Mouse (Mus musculus) ES-E14 (cell line): ENCODE data around the gene Cdc14a. TPM values are rescaled to one million over a fixed set of nuclear protein-coding genes. Genes with fewer than 3 reads are reported as not detected.

Experiments
- DNase-seq: peaks from one replicate; pipeline ENCODE4 v3.0.0-alpha.2; 2013; ENCODE audit warnings: low read depth, low spot score
- H3K27ac ChIP-seq: 2 replicates; pipeline ENCODE4 v1.5.1; 2012; ENCODE audit warnings: low read depth, mild to moderate bottlenecking, low read length, moderate library complexity, mixed read lengths; ENCODE audit not compliant: poor library complexity, insufficient read depth, severe bottlenecking
- H3K36me3 ChIP-seq: 2 replicates; pipeline ENCODE4 v1.6.1; 2012; ENCODE audit warnings: mild to moderate bottlenecking, low read length, moderate library complexity, mixed read lengths; ENCODE audit not compliant: control insufficient read depth, poor library complexity, insufficient read depth, severe bottlenecking
- H3K4me1 ChIP-seq, 2 experiments: fragments of 150-350 bp in 1 of 2; sonication (generic) in 1 of 2; 2 replicates each; pipeline ENCODE4 v1.6.1; 2012; ENCODE audit warnings: low read length in 2 of 2, mild to moderate bottlenecking in 1 of 2, mixed read lengths in 1 of 2; ENCODE audit not compliant: control insufficient read depth in 2 of 2, insufficient read depth in 2 of 2, poor library complexity in 1 of 2
- H3K4me3 ChIP-seq, 2 experiments: fragments of 150-350 bp in 1 of 2; sonication (generic) in 1 of 2; 2 replicates each; pipeline ENCODE4 v1.5.1; 2012; ENCODE audit warnings: low read length in 2 of 2, low read depth in 1 of 2, mild to moderate bottlenecking in 1 of 2, mixed read lengths in 1 of 2; ENCODE audit not compliant: insufficient read depth in 1 of 2, poor library complexity in 1 of 2, severe bottlenecking in 1 of 2
- H3K9ac ChIP-seq: 2 replicates; pipeline ENCODE4 v1.6.1; 2012; ENCODE audit warnings: low read depth, mild to moderate bottlenecking, low read length, mixed read lengths; ENCODE audit not compliant: poor library complexity, insufficient read depth, severe bottlenecking
- H3K9me3 ChIP-seq: fragments of 150-350 bp; sonication (generic); 2 replicates; pipeline ENCODE4 v1.6.1; 2012; ENCODE audit warnings: low read depth, mild to moderate bottlenecking, low read length; ENCODE audit not compliant: control insufficient read depth, insufficient read depth
- CHD2 ChIP-seq: IDR thresholded peaks from 2 replicates; pipeline ENCODE4 v1.6.1; 2014; ENCODE audit warnings: mild to moderate bottlenecking, low read depth, low read length, inconsistent platforms
- HCFC1 ChIP-seq: IDR thresholded peaks from 2 replicates; pipeline ENCODE4 v1.6.1; 2012; ENCODE audit warnings: low read length, inconsistent platforms, borderline replicate concordance; ENCODE audit not compliant: insufficient read depth
- MAFK ChIP-seq: IDR thresholded peaks from 2 replicates; pipeline ENCODE4 v1.6.1; 2014; ENCODE audit warnings: mild to moderate bottlenecking, low read depth, low read length, inconsistent platforms; ENCODE audit not compliant: insufficient read depth
- ZC3H11A ChIP-seq: IDR thresholded peaks from 2 replicates; pipeline ENCODE4 v1.6.1; 2012; ENCODE audit warnings: low read depth, mild to moderate bottlenecking, inconsistent platforms, low read length, borderline replicate concordance
- ZNF384 ChIP-seq: IDR thresholded peaks from 2 replicates; pipeline ENCODE4 v1.6.1; 2012; ENCODE audit warnings: low read depth, low read length, inconsistent platforms
- in situ Hi-C, 2 experiments: fragments of 600-800 bp; cut with MboI; formaldehyde crosslinking; loops; one replicate each; pipeline ENCODE4 v1.15.1; 2025; ENCODE audit warnings: low sequenced_read_pairs in 2 of 2, inconsistent platforms in 1 of 2; ENCODE audit not compliant: unreplicated experiment in 2 of 2
- total RNA-seq: library from RNA; depleted of rRNA; stranded (reverse); fragments of 300-350 nt; gene quantifications from 2 replicates; pipeline ENCODE4 v1.2.3, GENCODE M21; 2012

Gene Cdc14a
- total RNA-seq, 1 experiment, result 3.5 TPM

GRCm38 (mm10) chr3:116340950-116341624, 82.7 kb downstream of the Cdc14a start:
- Histone ChIP-seq H3K9ac (no peak overlapping the region; the same call in 1 of the 2 replicates), H3K4me1 (peaks cover 0 to 6% of the 10 kb centered on the region in 2 experiments; a peak in 1 of 4 replicates), H3K9me3 (no peaks in the 10 kb centered on the region), H3K4me3 (peak overlapping the region in 1 of 2 experiments; percentile 52; a peak in 2 of 4 replicates), H3K27ac (no peak overlapping the region), H3K36me3 (no peaks in the 10 kb centered on the region; the same call in 1 of the 2 replicates)
- in situ Hi-C loops, result no loop called here
- peak; percentile 80 for DNase-seq
- peak; percentile 67; the same call in 1 of the 2 replicates for TF ChIP-seq ZC3H11A
- TF ChIP-seq CHD2, result no peak
- no peak for TF ChIP-seq MAFK
- peak; percentile 39; the same call in 1 of the 2 replicates for TF ChIP-seq HCFC1

DNA sequence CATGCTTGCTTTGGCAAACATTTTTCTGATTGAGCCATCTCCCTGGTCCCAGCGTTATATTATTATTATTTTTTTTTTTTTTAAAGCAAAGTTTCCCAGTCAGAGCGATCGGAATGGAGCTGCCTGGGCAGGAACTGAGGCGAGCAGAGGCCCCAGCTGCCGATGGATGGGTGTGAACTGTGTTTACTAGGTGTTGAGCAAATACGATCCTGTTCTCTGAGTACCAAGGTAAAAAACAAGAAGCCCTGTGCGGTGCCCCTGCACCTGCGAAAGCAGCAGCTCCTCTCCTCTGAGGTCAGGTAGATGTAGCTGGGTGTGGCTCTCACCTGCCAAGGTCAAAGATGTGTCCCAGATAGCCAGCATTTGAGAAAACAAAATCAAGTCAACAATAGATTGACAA, 83.6 kb downstream of the Cdc14a start:
- TF ChIP-seq ZC3H11A, result no peak
- no peak for TF ChIP-seq CHD2
- no peak for TF ChIP-seq ZNF384
- TF ChIP-seq MAFK, result no peak
- TF ChIP-seq HCFC1, result no peak
- in situ Hi-C loops, result no loop called here
- H3K4me1 ChIP-seq, result peaks cover 0 to 6% of the 10 kb centered on the region in 2 experiments; a peak in 1 of 4 replicates
- no peak overlapping the region for H3K9ac ChIP-seq
- no peak overlapping the region for H3K4me3 ChIP-seq
- no peaks in the 10 kb centered on the region; the same call in 1 of the 2 replicates for H3K36me3 ChIP-seq
- H3K27ac ChIP-seq, result no peak overlapping the region
- DNase-seq, result no peak
- H3K9me3 ChIP-seq, result no peaks in the 10 kb centered on the region

- H3K4me3 ChIP-seq, result no peak overlapping the region
- H3K9ac ChIP-seq, result no peak overlapping the region
- H3K27ac ChIP-seq, result no peak overlapping the region
- no peak for DNase-seq
- in situ Hi-C loops, result no loop called here
- no peak for TF ChIP-seq ZNF384
- no peak for TF ChIP-seq HCFC1
- TF ChIP-seq MAFK, result no peak
- TF ChIP-seq ZC3H11A, result no peak
- TF ChIP-seq CHD2, result no peak
- peaks cover 0 to 6% of the 10 kb centered on the region in 2 experiments; a peak in 1 of 4 replicates for H3K4me1 ChIP-seq
- no peaks in the 10 kb centered on the region for H3K9me3 ChIP-seq
- no peaks in the 10 kb centered on the region for H3K36me3 ChIP-seq
Observed at GRCm38 (mm10) chr3:116338616-116339015, 85.2 kb downstream of the Cdc14a start.

- Histone ChIP-seq H3K4me1 (peaks cover 0 to 6% of the 10 kb centered on the region in 2 experiments; a peak in 1 of 4 replicates), H3K9me3 (no peaks in the 10 kb centered on the region), H3K27ac (no peak overlapping the region), H3K4me3 (no peak overlapping the region), H3K36me3 (no peaks in the 10 kb centered on the region), H3K9ac (no peak overlapping the region)
- DNase-seq, result no peak
- in situ Hi-C loops, result no loop called here
- TF ChIP-seq MAFK, result no peak
- no peak for TF ChIP-seq HCFC1
- TF ChIP-seq CHD2, result no peak
- TF ChIP-seq ZNF384, result no peak
- no peak for TF ChIP-seq ZC3H11A
Observed at GRCm38 (mm10) chr3:116337840-116338239, 86.0 kb downstream of the Cdc14a start.
